Mouse (Mus musculus): Measurements from ENCODE around the gene Tspan14.

DNA sequence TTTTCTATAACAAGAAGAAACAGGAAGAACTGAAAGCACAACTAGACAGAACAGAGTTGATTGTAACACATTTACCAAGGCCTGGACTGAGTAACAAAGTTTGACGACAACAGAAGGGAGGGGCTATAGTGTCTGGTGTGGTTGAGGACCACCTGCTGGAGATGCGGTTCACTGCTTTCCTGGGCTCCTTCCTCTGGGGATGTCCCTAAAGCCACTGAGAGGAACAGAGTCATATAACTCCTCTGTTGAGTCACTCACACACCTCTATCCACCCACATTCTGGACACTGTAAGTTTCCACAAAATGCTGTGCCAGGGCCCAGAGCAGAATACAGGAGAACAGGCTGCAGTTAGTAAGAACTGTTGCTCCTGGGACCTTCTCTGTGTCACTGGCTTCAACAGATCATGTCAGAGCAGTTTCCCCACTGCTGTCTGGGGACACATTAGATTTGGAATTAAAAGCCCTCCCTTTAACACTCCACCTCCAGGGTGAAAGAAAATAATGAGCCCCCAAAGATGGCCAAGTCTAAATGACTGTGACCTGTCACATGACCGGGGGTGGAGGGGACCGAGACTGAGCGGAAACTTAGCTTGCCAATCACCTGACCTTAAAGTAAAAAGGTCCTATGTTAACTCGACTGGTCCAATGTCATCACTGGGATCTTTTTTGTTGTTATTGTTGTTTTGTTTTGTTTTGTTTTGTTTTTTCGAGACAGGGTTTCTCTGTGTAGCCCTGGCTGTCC is 33.5 kb upstream of the Tspan14 start:
- TF ChIP-seq MAFK (IDR thresholded peaks at IDR 0.05; ENCODE audit: insufficient read depth, low read depth, low read length) (no peak), CHD2 (IDR thresholded peaks at IDR 0.05; ENCODE audit: low read depth, low read length) (no peak), ZC3H11A (IDR thresholded peaks at IDR 0.05; ENCODE audit: borderline replicate concordance, low read depth, low read length) (no peak), ZNF384 (IDR thresholded peaks at IDR 0.05; ENCODE audit: low read depth, low read length) (no peak)

Measured in ES-E14 (cell line).